Mouse (Mus musculus) macrophage (primary cell): ENCODE data around the gene Sae1. TPM values are rescaled to one million over a fixed set of nuclear protein-coding genes. Genes with fewer than 3 reads are reported as not detected.

ENCODE experiments used
- H3K27ac ChIP-seq: fragments of 350-480 bp; formaldehyde crosslinking; 2 replicates; pipeline ENCODE4 v1.9.0; 2021
- H3K36me3 ChIP-seq: fragments of 350-480 bp; formaldehyde crosslinking; 2 replicates; pipeline ENCODE4 v1.9.0; 2021; ENCODE audit errors: inconsistent target
- H3K4me3 ChIP-seq: fragments of 350-480 bp; formaldehyde crosslinking; 2 replicates; pipeline ENCODE4 v1.9.0; 2021; ENCODE audit errors: inconsistent target
- H3K79me2 ChIP-seq: fragments of 350-480 bp; formaldehyde crosslinking; 2 replicates; pipeline ENCODE4 v1.9.0; 2021; ENCODE audit errors: inconsistent target
- WGBS: methylation state at CpG from one replicate; pipeline ENCODE4 v1.1.7; 2026; ENCODE audit warnings: inconsistent platforms; ENCODE audit not compliant: missing documents; 5-methylcytosine and 5-hydroxymethylcytosine counted together
- polyA plus RNA-seq: library from polyadenylated mRNA; stranded (reverse); fragments of 250-400 nt; gene quantifications from 3 replicates; pipeline ENCODE4 v1.2.4, GENCODE M21; 2018; ENCODE audit warnings: inconsistent platforms

Gene Sae1
- polyA plus RNA-seq, 1 experiment from 2014 or later, result 68.1 TPM

DNA sequence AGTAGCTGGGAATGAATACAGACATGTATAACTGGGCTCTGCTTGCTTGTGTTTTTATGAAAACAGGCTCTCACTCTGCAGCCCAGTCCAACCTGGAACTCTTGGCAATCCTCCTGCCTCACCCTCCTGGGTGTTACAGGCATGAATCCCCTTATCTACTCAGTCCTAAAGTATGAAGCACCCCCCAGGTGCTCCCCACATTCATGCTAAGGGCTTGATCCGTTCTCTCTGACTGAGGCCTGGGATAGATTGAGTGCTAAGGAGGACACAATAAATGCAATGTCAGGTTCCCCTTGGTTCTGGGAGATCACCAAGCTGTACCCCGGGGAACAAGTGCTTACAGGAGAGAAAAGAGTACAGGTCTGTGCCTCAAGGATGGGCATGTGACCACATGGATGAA is 90.0 kb downstream of the Sae1 start:
- WGBS, result 83% methylated on average over 2 of the region's 2 CpGs
- Histone ChIP-seq H3K36me3 (no peaks in the 10 kb centered on the region), H3K27ac (peak overlapping the region; percentile 37; the same call in 1 of the 2 replicates), H3K79me2 (no peaks in the 10 kb centered on the region), H3K4me3 (no peak overlapping the region)

DNA sequence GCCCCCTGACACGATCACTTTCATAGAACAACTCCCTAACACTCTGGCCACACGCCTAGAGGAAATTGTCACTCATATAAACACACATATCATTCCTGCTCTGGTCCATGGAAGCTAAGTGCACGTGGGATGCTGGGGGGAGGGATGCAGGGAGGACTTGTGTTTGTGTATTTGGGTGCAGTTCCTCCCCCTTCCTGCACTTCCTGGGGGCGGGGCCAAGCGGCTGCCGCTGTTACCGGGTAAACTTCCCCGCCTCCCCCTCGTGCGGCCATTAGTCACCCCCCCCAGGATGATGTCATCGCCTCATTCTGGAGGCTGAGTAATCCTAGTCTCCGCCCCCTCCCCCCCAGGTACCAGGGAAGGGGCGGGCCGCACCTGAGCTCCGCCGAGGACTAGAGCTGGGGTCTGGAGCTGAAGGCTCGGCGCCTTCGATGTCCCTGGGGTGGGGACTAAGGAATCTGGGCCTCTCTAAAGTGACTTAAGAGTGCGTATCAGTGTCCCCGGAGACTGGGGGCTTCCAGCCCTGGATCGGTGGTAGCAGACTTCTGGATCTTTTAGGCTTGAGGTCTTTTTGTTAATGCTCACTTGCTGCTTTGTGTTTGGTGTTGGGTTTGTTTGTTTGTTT is 90.7 kb downstream of the Sae1 start:
- Histone ChIP-seq H3K4me3 (no peak overlapping the region), H3K27ac (peak overlapping the region; percentile 37), H3K79me2 (no peaks in the 10 kb centered on the region), H3K36me3 (no peaks in the 10 kb centered on the region)
- 10% methylated on average over 17 of the region's 22 CpGs for WGBS

DNA sequence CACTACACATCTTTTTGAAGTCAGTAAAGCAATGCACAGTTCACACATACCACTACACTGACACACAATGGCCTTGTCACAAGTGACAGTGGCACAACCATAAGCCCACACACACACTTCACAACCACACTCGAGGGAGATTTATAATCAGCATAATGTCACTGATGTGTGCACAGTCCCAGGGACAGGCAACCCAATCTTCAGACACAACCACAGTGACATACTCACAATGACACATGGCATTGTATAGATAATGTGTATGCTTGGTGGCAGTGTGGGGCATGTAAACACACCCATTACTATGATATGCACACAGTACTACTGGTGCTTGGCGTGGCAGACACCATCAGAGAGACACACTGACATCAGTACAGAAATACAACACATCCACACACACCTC is 91.5 kb downstream of the Sae1 start:
- Histone ChIP-seq H3K4me3 (no peak overlapping the region), H3K36me3 (no peaks in the 10 kb centered on the region), H3K27ac (peak overlapping the region; percentile 14), H3K79me2 (no peaks in the 10 kb centered on the region)
- 42% methylated on average over 2 of the region's 2 CpGs for WGBS

DNA sequence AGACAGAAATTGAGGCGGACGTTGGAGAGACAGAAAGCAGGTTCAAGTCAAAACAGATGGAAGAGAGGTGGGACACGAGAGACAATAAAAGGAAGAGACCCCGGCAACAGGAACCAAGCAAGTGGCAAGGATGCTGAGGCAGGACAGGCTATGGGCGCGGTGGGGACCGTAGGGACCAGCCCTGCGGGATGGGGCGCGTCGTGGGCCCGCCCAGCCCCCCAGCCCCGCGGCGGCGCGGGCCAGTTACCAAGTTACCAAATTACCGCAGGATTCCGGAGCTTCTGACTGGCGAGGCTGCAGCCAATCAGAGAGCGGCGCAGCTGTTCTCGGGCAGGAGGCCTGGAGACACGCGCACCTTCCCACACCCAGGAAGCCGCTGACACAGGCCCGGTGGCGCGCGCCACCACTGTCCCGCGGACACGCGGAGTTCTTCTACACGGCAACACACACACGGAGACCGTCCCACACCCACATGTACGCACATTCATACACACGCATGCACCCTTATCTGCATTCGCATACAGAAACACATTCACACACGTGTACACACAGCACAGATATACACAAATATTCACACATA is 92.2 kb downstream of the Sae1 start:
- WGBS, result 4% methylated on average over 41 of the region's 41 CpGs
- H3K27ac ChIP-seq, result peak overlapping the region; percentile 87
- no peaks in the 10 kb centered on the region for H3K79me2 ChIP-seq
- H3K4me3 ChIP-seq, result peak overlapping the region; percentile 28
- no peaks in the 10 kb centered on the region for H3K36me3 ChIP-seq

DNA sequence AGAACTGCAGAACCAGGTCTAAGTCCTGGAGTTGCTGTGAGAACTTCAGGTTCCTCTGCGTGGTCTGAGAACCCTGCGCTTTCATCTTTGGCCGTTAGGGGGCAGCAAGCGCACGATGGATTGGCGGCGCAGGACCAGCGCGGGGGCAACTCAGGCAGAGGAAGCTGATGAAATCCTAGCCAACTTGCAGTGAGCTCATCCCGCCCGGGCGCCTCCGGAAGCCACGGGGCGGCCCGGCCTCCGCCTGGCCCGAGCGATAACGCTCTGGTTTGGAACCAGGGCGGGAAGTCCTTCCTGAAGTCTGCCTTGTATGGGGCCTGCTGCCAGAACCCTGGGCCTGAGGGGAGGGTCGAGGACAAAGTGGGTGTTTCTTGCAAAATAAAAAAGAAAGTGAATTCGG is 92.8 kb downstream of the Sae1 start:
- Histone ChIP-seq H3K36me3 (no peaks in the 10 kb centered on the region), H3K79me2 (no peaks in the 10 kb centered on the region), H3K27ac (peak overlapping the region; percentile 87), H3K4me3 (peak overlapping the region; percentile 28)
- 1% methylated on average over 23 of the region's 23 CpGs for WGBS

DNA sequence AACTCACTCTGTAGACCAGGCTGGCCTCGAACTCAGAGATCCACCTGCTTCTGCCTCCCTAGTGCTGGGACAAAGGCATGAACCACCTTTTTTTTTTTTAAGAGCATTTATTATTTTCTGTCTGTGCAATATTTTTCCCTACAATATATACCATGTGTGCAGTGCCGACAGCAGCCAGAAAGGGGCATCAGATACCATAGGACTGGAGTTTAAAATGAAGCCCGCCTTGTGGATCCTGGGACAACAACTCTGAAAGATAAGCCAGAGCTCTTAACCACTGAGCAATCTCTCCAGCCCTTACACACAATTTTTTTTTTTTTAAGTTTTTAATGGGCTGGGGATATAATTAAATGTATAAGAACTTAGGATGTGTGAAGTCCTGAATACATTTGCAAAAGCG is 93.3 kb downstream of the Sae1 start:
- Histone ChIP-seq H3K4me3 (no peak overlapping the region), H3K79me2 (no peaks in the 10 kb centered on the region), H3K36me3 (no peaks in the 10 kb centered on the region), H3K27ac (peak overlapping the region; percentile 33)
- WGBS, result 0% methylated on average over 3 of the region's 4 CpGs

DNA sequence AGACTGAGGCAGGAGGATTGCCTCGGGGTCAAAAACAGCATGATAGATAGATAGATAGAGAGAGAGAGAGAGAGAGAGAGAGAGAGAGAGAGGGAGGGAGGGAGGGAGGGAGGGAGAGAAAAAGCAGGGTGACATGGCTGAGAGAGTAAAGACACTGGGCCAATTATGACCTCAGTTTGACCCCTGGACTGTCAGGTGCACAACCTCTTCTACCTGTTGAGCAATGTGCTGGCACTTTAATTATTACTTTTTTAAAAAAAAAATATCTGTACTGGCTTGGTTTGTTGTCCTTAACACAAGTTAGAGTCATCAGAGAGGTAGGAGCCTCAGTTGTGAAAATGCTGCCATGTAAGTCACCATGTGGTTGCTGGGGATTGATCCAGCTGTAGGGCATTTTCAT is 99.8 kb downstream of the Sae1 start:
- H3K27ac ChIP-seq, result no peak overlapping the region
- peaks cover 15% of the 10 kb centered on the region for H3K36me3 ChIP-seq
- peaks cover 27% of the 10 kb centered on the region for H3K79me2 ChIP-seq
- WGBS, result no CpG with 5 or more reads among the region's 1 CpGs
- no peak overlapping the region for H3K4me3 ChIP-seq

DNA sequence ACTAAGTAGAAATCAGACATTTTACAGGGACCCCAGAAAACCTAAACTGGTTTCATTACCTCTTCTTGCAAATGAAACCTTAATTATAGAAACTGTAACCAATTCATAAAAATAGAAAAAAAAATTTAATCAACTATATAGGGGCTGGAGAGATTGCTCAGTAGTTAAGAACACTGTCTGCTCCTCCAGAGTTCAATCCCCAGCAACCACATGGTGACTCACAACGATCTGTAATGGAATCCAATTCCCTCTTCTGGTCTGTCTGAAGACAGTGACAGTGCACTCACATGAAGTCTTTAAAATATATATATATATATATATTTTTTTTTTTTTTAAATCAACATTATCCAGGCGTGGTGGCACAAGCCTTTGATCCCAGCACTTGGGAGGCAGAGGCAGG is 100.6 kb downstream of the Sae1 start:
- peaks cover 27% of the 10 kb centered on the region for H3K79me2 ChIP-seq
- peak overlapping the region; percentile 76 for H3K27ac ChIP-seq
- H3K4me3 ChIP-seq, result peak overlapping the region; percentile 40
- H3K36me3 ChIP-seq, result peaks cover 19% of the 10 kb centered on the region
- WGBS, result 18% methylated on average over 1 of the region's 2 CpGs

DNA sequence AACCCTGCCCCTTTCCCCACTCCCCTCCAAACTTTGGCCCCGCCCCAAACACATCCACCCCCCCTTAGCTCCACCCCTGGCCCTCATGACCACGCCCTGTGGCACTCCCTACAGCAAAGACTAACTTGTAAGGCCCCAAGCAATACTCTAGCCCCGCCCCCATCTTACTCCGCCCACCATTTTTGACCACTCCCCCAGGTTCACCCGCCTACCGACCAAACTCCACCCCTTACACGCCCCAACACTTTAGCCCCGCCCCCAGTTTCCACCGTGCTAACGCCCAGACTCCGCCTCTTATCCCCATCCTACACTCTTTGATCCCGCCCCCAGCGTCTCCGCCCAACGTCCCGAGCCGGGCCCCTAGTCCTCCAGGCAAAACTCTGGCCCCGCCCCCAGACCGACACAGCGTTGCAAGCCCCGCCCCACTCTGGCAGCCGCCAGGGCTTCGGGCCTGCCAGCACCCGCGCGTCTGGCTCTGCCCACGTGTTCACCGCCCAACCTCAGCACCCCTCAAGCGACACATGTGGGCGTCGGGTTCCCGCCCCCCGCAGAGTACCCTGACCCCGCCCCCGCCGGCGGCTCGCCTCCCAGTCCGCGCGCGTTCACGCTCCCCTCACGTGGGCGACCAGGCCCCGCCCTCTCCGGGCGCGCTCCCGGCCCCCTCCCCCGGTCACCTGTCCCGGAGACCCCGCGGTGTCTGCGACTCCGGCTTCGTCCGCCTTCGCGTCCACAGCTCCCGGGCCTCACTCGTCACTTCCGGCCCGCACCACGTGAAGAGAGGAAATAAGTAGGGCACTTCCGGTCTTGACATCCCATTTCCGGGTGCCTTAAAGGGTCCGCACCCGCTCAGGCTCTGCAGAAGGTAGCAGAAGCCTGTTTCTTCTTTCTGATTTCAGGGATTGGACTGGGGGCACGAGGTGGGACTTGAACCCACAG is 101.3 kb downstream of the Sae1 start, which contains the start of gene Ccdc9:
Gene Ccdc9, minus strand, starts transcription at position 770 of the 936 bp plus-strand sequence.
- Histone ChIP-seq H3K36me3 (peaks cover 26% of the 10 kb centered on the region), H3K79me2 (peaks cover 27% of the 10 kb centered on the region), H3K27ac (peak within 1 kb of the TSS; percentile 76), H3K4me3 (peak within 1 kb of the TSS; percentile 50)
- WGBS, result under 1% methylated on average over 38 of the region's 70 CpGs

DNA sequence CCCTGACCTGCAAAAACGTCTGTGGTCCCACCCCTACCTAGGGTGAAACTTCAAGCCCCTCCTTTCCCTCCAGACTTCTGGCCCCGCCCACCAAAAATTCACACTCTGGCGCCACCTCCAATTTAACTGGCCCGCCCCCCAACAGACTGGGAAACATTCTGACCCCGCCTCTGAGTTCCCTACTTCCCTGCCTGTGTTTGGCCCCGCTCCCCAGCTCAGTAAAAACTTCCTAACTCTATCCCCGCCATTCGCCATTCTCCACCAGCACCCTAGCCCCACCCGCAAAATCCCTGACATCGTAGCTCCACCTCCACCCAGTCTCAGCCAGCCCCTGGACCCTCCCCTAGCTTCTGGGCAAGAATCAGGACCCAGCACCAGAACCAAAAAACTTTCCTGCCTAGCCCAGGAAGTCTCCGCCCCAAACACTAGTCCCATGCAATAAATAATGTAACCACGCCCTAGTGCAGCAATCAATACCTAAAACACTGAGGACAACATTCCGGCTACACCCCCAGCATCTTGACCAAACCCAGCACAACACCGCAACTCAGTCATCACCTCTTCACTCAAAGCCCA is 102.1 kb downstream of the Sae1 start:
- Histone ChIP-seq H3K79me2 (peaks cover 27% of the 10 kb centered on the region), H3K27ac (peak overlapping the region; percentile 58), H3K4me3 (peak overlapping the region; percentile 50), H3K36me3 (peaks cover 34% of the 10 kb centered on the region)
- 5% methylated on average over 14 of the region's 14 CpGs for WGBS

DNA sequence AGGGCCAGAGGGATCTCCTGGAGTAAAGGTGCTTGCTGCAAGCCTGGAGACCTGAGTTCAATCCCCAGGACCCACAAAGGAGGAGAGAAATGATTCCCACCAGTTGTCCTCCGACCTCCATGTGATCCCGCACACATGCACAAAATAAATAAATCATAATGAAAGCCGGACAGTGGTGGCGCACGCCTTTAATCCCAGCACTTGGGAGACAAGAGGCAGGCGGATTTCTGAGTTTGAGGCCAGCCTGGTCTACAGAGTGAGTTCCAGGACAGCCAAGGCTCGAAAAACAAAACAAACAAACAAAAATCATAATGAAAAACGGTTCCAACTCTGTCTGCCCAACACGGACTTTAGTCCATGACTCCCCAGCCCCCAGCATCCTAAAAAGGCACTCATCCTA is 102.7 kb downstream of the Sae1 start:
- peaks cover 34% of the 10 kb centered on the region for H3K36me3 ChIP-seq
- H3K79me2 ChIP-seq, result peaks cover 27% of the 10 kb centered on the region
- peak overlapping the region; percentile 50; the same call in 1 of the 2 replicates for H3K4me3 ChIP-seq
- H3K27ac ChIP-seq, result no peak overlapping the region
- WGBS, result 79% methylated on average over 9 of the region's 9 CpGs

DNA sequence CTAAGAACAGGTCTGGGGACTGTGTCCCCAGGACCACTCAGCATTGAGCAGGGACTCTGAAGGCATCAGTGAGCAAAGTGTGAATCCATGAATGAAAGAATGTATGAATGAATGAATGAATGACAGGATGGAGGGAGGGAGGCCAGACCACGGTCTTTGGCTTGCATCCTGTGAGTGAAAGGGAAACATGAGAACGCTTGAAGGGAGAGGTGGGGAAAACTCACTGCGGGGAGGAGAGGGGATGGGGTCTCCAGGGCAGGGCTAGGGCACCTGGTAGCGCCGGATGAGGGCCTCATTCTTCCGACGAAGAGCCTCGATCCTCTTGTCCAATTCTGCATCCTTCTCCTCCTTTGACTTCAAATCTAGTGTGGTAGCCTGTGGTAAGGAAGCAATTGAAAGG is 103.6 kb downstream of the Sae1 start:
- Histone ChIP-seq H3K36me3 (peaks cover 34% of the 10 kb centered on the region), H3K4me3 (no peak overlapping the region), H3K79me2 (peaks cover 27% of the 10 kb centered on the region), H3K27ac (no peak overlapping the region)
- 95% methylated on average over 8 of the region's 8 CpGs for WGBS

DNA sequence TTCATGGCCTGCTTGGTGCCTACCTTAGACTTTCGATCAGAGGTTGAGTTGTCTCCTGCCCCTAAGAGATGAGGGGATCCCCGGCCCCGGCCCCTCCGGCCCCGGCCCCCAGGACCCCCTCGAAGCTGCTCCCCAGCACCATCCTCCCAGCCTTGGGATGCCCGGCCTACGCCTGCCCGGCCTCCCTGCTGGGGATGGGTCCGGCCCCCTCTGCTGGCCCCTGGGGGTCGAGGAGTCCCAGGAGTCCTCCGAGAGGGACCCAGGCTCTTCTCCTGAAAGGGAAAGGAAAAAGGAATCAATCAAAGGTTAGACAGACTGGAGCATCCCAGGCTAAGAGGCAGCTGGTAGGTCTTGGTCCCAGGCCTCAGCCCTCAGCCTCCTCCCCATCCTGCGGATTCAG is 105.3 kb downstream of the Sae1 start:
- peaks cover 46% of the 10 kb centered on the region for H3K36me3 ChIP-seq
- whole genome bisulfite sequencing, result 94% methylated on average over 6 of the region's 13 CpGs
- H3K79me2 ChIP-seq, result peaks cover 27% of the 10 kb centered on the region
- H3K4me3 ChIP-seq, result no peak overlapping the region
- no peak overlapping the region for H3K27ac ChIP-seq

DNA sequence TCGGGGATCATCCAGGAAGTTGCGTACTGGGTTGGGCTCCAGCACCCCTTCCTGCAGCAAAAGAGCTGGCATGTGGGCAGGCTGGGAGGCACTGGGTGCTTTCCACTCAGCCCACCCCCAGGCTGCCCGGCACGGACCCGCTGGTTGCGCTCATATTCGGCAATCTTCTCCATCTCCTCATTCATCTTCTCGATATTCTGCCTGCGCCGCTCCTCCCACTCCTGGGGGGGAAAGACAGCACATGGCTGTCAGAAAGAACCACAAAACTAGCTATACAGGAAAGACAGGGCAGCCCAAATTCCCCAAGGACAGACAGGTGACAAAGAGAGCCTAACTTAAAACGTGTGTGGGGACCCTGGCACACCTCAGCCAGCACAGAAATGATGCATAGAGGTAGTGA is 106.9 kb downstream of the Sae1 start:
- Histone ChIP-seq H3K36me3 (peaks cover 62% of the 10 kb centered on the region), H3K27ac (no peak overlapping the region), H3K4me3 (no peak overlapping the region), H3K79me2 (peaks cover 26% of the 10 kb centered on the region)
- 93% methylated on average over 11 of the region's 11 CpGs for WGBS
